Mouse (Mus musculus): ENCODE results near the gene Pramel5.
"Not testable (repeated sequence)": the region's sequence is repeated elsewhere in the genome, so short reads cannot be mapped to it uniquely, and the experiment has no call there.

The Pramel5 gene

GRCm38 (mm10) chr4:144280388-144280787 lies at the start of gene Pramel5:
Gene Pramel5 (minus strand): TSS chr4:144280488.
- not testable (repeated sequence) for DNase-seq (ENCODE audit: low spot score)

- not testable (repeated sequence) for DNase-seq (ENCODE audit: low spot score)
Observed at GRCm38 (mm10) chr4:144329949-144330348, 49.7 kb upstream of the Pramel5 start, which contains the start of gene Gm13128. Gene Gm13128 (plus strand): TSS chr4:144330249.

- DNase-seq (ENCODE audit: low spot score): not testable (repeated sequence)
Observed at GRCm38 (mm10) chr4:144312666-144313460, 32.6 kb upstream of the Pramel5 start.

- DNase-seq (ENCODE audit: low spot score): not testable (repeated sequence)
Observed at GRCm38 (mm10) chr4:144299414-144299813, 19.1 kb upstream of the Pramel5 start.

- DNase-seq (ENCODE audit: low spot score): not testable (repeated sequence)
Observed at GRCm38 (mm10) chr4:144254768-144255167, 25.5 kb downstream of the Pramel5 start.
